23 mouse cellular contexts compared by ENCODE assay signal in the genomic region with DNA sequence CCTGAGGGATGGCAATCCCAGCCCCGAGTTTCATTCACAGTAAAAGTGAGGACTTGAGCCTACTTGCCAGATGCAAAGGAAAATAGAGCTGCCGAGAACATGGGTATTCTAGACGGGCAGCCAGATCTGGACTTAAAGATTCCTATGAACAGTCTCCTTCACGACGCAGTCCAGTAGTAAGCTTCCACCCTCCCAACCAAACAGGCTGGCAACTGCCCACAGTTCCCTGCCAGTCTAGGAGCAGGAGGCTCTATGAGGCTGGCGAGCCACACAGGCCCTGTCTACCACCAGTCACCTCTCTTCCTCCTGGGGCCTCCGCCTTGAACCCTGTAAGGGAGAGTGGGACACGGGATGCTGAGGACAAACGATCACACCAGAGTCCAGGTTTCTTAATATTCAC.
"Had no signal": no experiment of that assay in that cellular context is flagged by ENCODE, and none has a peak within 500 bp of the region (broad histone marks: within the 10 kb centered on the region; RNA-seq: fewer than 3 reads in every experiment).

No protein-coding gene starts in this region.

- H3K27ac ChIP-seq: embryonic facial prominence, embryonic 10.5 days; embryonic facial prominence, embryonic 12.5 days; embryonic facial prominence, embryonic 13.5 days; embryonic facial prominence, embryonic 15.5 days; forebrain, embryonic 10.5 days; forebrain, embryonic 12.5 days; forebrain, embryonic 13.5 days; forebrain, embryonic 15.5 days; heart, embryonic 10.5 days had no signal

- H3K4me1 ChIP-seq: embryonic facial prominence, embryonic 10.5 days; embryonic facial prominence, embryonic 12.5 days; embryonic facial prominence, embryonic 13.5 days; embryonic facial prominence, embryonic 15.5 days; forebrain, embryonic 10.5 days; forebrain, embryonic 12.5 days; forebrain, embryonic 13.5 days; forebrain, embryonic 15.5 days; heart, embryonic 10.5 days had no signal

- H3K9ac ChIP-seq: embryonic facial prominence, embryonic 12.5 days; embryonic facial prominence, embryonic 13.5 days; embryonic facial prominence, embryonic 15.5 days; forebrain, embryonic 12.5 days; forebrain, embryonic 13.5 days; forebrain, embryonic 15.5 days; forebrain, postnatal 0 days had no signal

- H3K36me3 ChIP-seq: embryonic facial prominence, embryonic 10.5 days; embryonic facial prominence, embryonic 12.5 days; embryonic facial prominence, embryonic 13.5 days; embryonic facial prominence, embryonic 15.5 days; forebrain, embryonic 10.5 days; forebrain, embryonic 12.5 days; forebrain, embryonic 15.5 days; heart, embryonic 10.5 days had no signal

- DNase-seq: cerebellum, adult 2 months; cerebellum, adult 8-10 months; cerebellum, adult 9-10 months; cerebellum, adult 9-11 months; cerebellum, postnatal 10 days; cerebellum, postnatal 14 days; cerebellum, postnatal 25 days; cerebellum, postnatal 36 days; embryo, embryonic 11 days; forebrain, postnatal 0 days; gastrocnemius, postnatal 10 days; gastrocnemius, postnatal 14 days; gastrocnemius, postnatal 36 days had no signal

- H3K4me3 ChIP-seq: embryonic facial prominence, embryonic 10.5 days; embryonic facial prominence, embryonic 12.5 days; embryonic facial prominence, embryonic 13.5 days; embryonic facial prominence, embryonic 15.5 days; erythroblast, embryonic 14.5 days; forebrain, embryonic 10.5 days; forebrain, embryonic 12.5 days; forebrain, embryonic 13.5 days; forebrain, embryonic 15.5 days; heart, embryonic 10.5 days had no signal

- H3K27me3 ChIP-seq: embryonic facial prominence, embryonic 12.5 days; embryonic facial prominence, embryonic 13.5 days; embryonic facial prominence, embryonic 15.5 days; forebrain, embryonic 12.5 days; forebrain, embryonic 13.5 days; forebrain, embryonic 15.5 days had no signal
